Mouse (Mus musculus) testis, adult 2 months (tissue): Measurements from ENCODE around the gene Mgll.

Experiments
- CTCF ChIP-seq: fragments of 200-500 bp; IDR thresholded peaks from 2 replicates; pipeline ENCODE4 v1.5.1; 2012; ENCODE audit warnings: low read depth, mild to moderate bottlenecking, inconsistent platforms, low read length, moderate library complexity; ENCODE audit not compliant: control insufficient read depth, insufficient read depth, insufficient replicate concordance
- POLR2A ChIP-seq: fragments of 200-500 bp; IDR thresholded peaks from 2 replicates; pipeline ENCODE4 v1.6.1; 2012; ENCODE audit warnings: low read depth, mild to moderate bottlenecking, inconsistent platforms, low read length, moderate library complexity; ENCODE audit not compliant: control insufficient read depth

GRCm38 (mm10) chr6:88872811-88873210 is 148.6 kb downstream of the Mgll start:
- TF ChIP-seq CTCF (no peak), POLR2A (no peak)
